ENCODE assay signal across 8 mouse cellular contexts in the genomic region with DNA sequence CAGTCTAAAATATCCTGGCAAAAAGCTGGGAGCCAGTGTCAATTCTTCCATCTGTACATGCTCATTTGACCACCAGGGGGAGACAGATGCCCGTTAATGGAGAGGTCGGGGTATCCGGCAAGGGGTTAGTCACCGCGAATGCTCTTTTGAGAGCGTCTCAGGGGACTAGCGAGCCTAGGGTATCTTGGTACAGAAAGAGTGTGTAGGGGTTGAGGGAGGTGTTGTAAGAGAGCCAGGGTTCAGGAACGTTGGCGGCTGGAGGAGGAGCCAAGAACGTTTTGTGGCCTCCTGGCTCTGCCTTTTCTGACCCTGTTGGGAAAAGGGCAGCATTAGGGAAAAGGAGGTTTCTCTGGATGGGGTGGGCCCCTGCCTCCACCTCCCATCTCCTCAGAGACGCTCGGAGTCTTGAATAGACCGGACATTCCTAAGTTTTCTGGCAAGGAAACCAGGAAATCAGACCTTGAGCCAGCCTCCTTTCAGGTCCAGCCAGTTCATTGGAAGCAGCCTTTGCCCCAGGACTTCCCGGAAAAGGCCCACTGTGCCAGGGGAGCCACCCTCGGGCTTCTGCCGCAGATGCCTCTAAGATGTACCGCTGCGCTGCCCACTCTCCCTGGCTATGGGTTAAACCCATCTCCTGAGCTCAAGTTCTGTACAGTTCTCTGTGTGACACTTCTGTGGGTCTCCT. TPM values are rescaled to one million over a fixed set of nuclear protein-coding genes. Genes with fewer than 3 reads are reported as not detected.
A peak's percentile ranks its signal among the peaks of the same experiment; 100 is the strongest.
DNase-seq lines count a peak whose midpoint lies in the region; ATAC-seq lines count a peak whose summit lies in the region.

No protein-coding gene starts in this region.

- intact Hi-C loops in left cerebral cortex, postnatal 10 days (cut with DNase I), result loop anchor here (2.0 to 5.0 kb wide), 2 partner anchors 34 to 90 kb away; no protein-coding TSS in a partner anchor

- peak; percentile 91 to 98 for DNase-seq in adrenal gland, adult (ENCODE audit: inconsistent age in 2 of 2, low spot score in 1 of 2)
- DNase-seq in embryo, embryonic 10.5 days (ENCODE audit: low spot score), result peak; percentile 97
- DNase-seq in gastrocnemius, postnatal 25 days, result peak; percentile 83
- peak; percentile 87 to 91 for DNase-seq in left cerebral cortex, postnatal 10 days (ENCODE audit: extremely low spot score in 1 of 2, low spot score in 2 of 2)
- peak; percentile 87 to 92 for DNase-seq in right cerebral cortex, postnatal 10 days (ENCODE audit: low spot score in 2 of 2)
- peak; percentile 89 to 91 for DNase-seq in urinary bladder, postnatal 36 days (ENCODE audit: low spot score in 2 of 2)

- peak; percentile 89 for ATAC-seq in inflammation-experienced regulatory T-cells, adult 6 months
- peak; percentile 98 for ATAC-seq in megakaryocyte progenitor cell, adult 5-6 weeks (replicated peaks; ENCODE audit: poor library complexity)

RNA-seq across cellular contexts. Expression of gene Thrap3, which starts 24.7 kb away (rescaled TPM):
- 10 to 100 TPM; 90.9 to 92.4 TPM for total RNA-seq in gastrocnemius, postnatal 25 days (2021)
- polyA plus RNA-seq in inflammation-experienced regulatory T-cells, adult 6 months (2017; shearing (Covaris generic)), result 100 to 1,000 TPM; 198 to 359 (median 205) TPM
- total RNA-seq in left cerebral cortex, postnatal 10 days (2021), result 100 to 1,000 TPM; 131 to 139 TPM
- 172 and 184 TPM in 2 replicates for total RNA-seq in megakaryocyte progenitor cell, adult 5-6 weeks (2015)
- 286 and 377 TPM in 2 replicates for total RNA-seq in megakaryocyte progenitor cell, adult 5-6 weeks (2017)

RNA-seq across cellular contexts. Expression of gene Map7d1, which starts 28.9 kb away (rescaled TPM):
- 100 to 1,000 TPM; 166 to 187 TPM for total RNA-seq in gastrocnemius, postnatal 25 days (2021)
- 1 to 10 TPM; 3.2 to 6.6 (median 5.1) TPM for polyA plus RNA-seq in inflammation-experienced regulatory T-cells, adult 6 months (2017; shearing (Covaris generic))
- 100 to 1,000 TPM; 218 to 226 TPM for total RNA-seq in left cerebral cortex, postnatal 10 days (2021)
- 18.8 and 21.1 TPM in 2 replicates for total RNA-seq in megakaryocyte progenitor cell, adult 5-6 weeks (2015)
- 35.8 and 39.6 TPM in 2 replicates for total RNA-seq in megakaryocyte progenitor cell, adult 5-6 weeks (2017)

RNA-seq across cellular contexts. Expression of gene Trappc3, which starts 34.9 kb away (rescaled TPM):
- 10 to 100 TPM; 18.0 to 21.0 TPM for total RNA-seq in gastrocnemius, postnatal 25 days (2021)
- polyA plus RNA-seq in inflammation-experienced regulatory T-cells, adult 6 months (2017; shearing (Covaris generic)), result 10 to 100 TPM; 55.8 to 71.3 (median 70.8) TPM
- 10 to 100 TPM; 89.7 to 99.2 TPM for total RNA-seq in left cerebral cortex, postnatal 10 days (2021)
- total RNA-seq in megakaryocyte progenitor cell, adult 5-6 weeks (2015), result 33.5 and 38.5 TPM in 2 replicates
- total RNA-seq in megakaryocyte progenitor cell, adult 5-6 weeks (2017), result 54.6 and 61.8 TPM in 2 replicates

RNA-seq across cellular contexts. Expression of gene Col8a2, which starts 59.4 kb away (rescaled TPM):
- 1 to 10 TPM in 1 of 2 experiments, under 1 TPM in 1; 0.96 to 3.9 TPM for total RNA-seq in gastrocnemius, postnatal 25 days (2021)
- polyA plus RNA-seq in inflammation-experienced regulatory T-cells, adult 6 months (2017; shearing (Covaris generic)), result not detected
- 1 to 10 TPM in 1 of 2 experiments, under 1 TPM in 1; 0.92 to 1.0 TPM for total RNA-seq in left cerebral cortex, postnatal 10 days (2021)
- total RNA-seq in megakaryocyte progenitor cell, adult 5-6 weeks (2015), result not detected in 2 replicates
- total RNA-seq in megakaryocyte progenitor cell, adult 5-6 weeks (2017), result not detected in 2 replicates

Comparison
In these comparisons a context has a peak if more than half of its experiments do, and no peak if none do; other contexts are left out.
1. Peak in every context shown above with its lines: DNase-seq and ATAC-seq.
2. RNA of gene Map7d1, which starts 28.9 kb away (total RNA-seq): 218 to 226 TPM in left cerebral cortex, postnatal 10 days and 166 to 187 TPM in gastrocnemius, postnatal 25 days; 18.8 to 39.6 TPM in megakaryocyte progenitor cell, adult 5-6 weeks; every median in the first group is over 4 times any median in the second.